Mouse (Mus musculus) midbrain, postnatal 0 days (tissue): ENCODE data around the gene Tmem53. TPM values are rescaled to one million over a fixed set of nuclear protein-coding genes. Genes with fewer than 3 reads are reported as not detected.
A peak's percentile ranks its signal among the peaks of the same experiment; 100 is the strongest.

Experiments
- ATAC-seq: fragments of 200-750 bp; cut with Nextera tagmentation; 2 replicates; pipeline ENCODE4 v1.8.0; 2017; ENCODE audit warnings: moderate number of reproducible peaks, mild to moderate bottlenecking, moderate TSS enrichment, moderate library complexity; ENCODE audit not compliant: low FRiP score
- DNase-seq: peaks from one replicate; pipeline ENCODE4 v3.0.0-alpha.2; 2015; ENCODE audit warnings: low spot score
- H3K27ac ChIP-seq: fragments of 300-500 bp; sonication (generic); 2 replicates; pipeline ENCODE4 v1.5.1; 2014; ENCODE audit warnings: low read depth, mild to moderate bottlenecking, low read length, mixed read lengths
- H3K27me3 ChIP-seq: fragments of 300-500 bp; sonication (generic); 2 replicates; pipeline ENCODE4 v1.6.1; 2014; ENCODE audit warnings: low read length, control low read depth, mixed read lengths; ENCODE audit not compliant: insufficient read depth
- H3K36me3 ChIP-seq: fragments of 300-500 bp; sonication (generic); 2 replicates; pipeline ENCODE4 v1.6.1; 2014; ENCODE audit warnings: low read length, control low read depth, mixed read lengths; ENCODE audit not compliant: insufficient read depth
- H3K4me1 ChIP-seq: fragments of 300-500 bp; sonication (generic); 2 replicates; pipeline ENCODE4 v1.6.1; 2014; ENCODE audit warnings: mild to moderate bottlenecking, control low read depth, antibody characterized with exemption, low read length, mixed read lengths; ENCODE audit not compliant: insufficient read depth
- H3K4me2 ChIP-seq: fragments of 300-500 bp; sonication (generic); 2 replicates; pipeline ENCODE4 v1.6.1; 2014; ENCODE audit warnings: low read depth, mild to moderate bottlenecking, low read length, mixed read lengths; ENCODE audit not compliant: poor library complexity, severe bottlenecking
- H3K4me3 ChIP-seq: fragments of 300-500 bp; sonication (generic); 2 replicates; pipeline ENCODE4 v1.5.1; 2014; ENCODE audit warnings: low read depth, mild to moderate bottlenecking, low read length, moderate library complexity
- H3K9ac ChIP-seq: fragments of 300-500 bp; sonication (generic); replicated peaks from 2 replicates; pipeline ENCODE4 v1.6.1; 2014; ENCODE audit warnings: mild to moderate bottlenecking, low read length, moderate library complexity, mixed read lengths; ENCODE audit not compliant: poor library complexity, severe bottlenecking
- H3K9me3 ChIP-seq: fragments of 300-500 bp; sonication (generic); 2 replicates; pipeline ENCODE4 v1.6.1; 2016; ENCODE audit warnings: low read length, control low read depth
- CTCF ChIP-seq: IDR thresholded peaks from 2 replicates; pipeline ENCODE4 v1.5.1; 2016; ENCODE audit warnings: antibody characterized with exemption, mild to moderate bottlenecking
- WGBS: fragments of 180-500 bp; shearing (Covaris S2); extraction: QIAGEN DNeasy Blood & Tissue Kit; methylation state at CpG from one replicate; pipeline ENCODE4 v1.1.7; 2014; 5-methylcytosine and 5-hydroxymethylcytosine counted together
- polyA plus RNA-seq: library from polyadenylated mRNA; unstranded; fragments of >200 nt; fragmentation: Nextera tagmentation; extraction: Ambion mirVana; gene quantifications from 2 replicates; pipeline ENCODE4 v1.2.1, GENCODE M21; 2015
- total RNA-seq: library from RNA; depleted of rRNA; stranded (reverse); fragments of >200 nt; gene quantifications from 2 replicates; pipeline ENCODE4 v1.2.3, GENCODE M21; 2014

The Tmem53 gene
- total and polyA plus RNA-seq, 2 experiments from 2014 or later = 7.6 to 9.7 TPM

- peak overlapping the region; percentile 73 for H3K4me2 ChIP-seq
Observed at GRCm38 (mm10) chr4:117288927-117289801, 37.4 kb downstream of the Tmem53 start.

DNA sequence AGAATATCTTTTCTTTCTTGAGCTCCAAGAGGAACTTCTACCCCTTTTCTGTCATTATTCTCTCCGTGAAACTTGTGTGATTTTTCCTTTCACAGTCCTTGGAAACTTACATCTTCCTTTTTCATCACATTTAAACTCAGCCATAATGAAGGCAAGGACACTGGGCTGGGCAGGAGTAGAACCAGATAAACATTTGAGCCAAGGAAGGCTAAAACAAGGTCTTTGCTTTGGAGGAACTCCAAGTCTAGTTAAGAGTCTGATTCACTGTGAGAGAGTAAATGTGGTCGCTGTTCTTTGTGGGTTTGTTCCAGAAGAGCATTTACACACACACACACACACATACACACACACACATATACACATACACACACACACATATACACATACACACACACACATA lies 39.9 kb downstream of the Tmem53 start:
- WGBS = 88% methylated on average over 2 of the region's 2 CpGs
- TF ChIP-seq CTCF = no peak
- H3K36me3 ChIP-seq = peaks cover 1% of the 10 kb centered on the region; the same call in 1 of the 2 replicates
- H3K4me3 ChIP-seq = no peak overlapping the region
- no peak overlapping the region for H3K4me2 ChIP-seq
- no peaks in the 10 kb centered on the region; the same call in 1 of the 2 replicates for H3K27me3 ChIP-seq
- ATAC-seq (no peak), DNase-seq (no peak)
- H3K4me1 ChIP-seq = no peaks in the 10 kb centered on the region
- H3K27ac ChIP-seq = no peak overlapping the region
- no peak overlapping the region for H3K9ac ChIP-seq
- H3K9me3 ChIP-seq = no peaks in the 10 kb centered on the region

More at GRCm38 (mm10) chr4:117288927-117289801, 37.4 kb downstream of the Tmem53 start:
- peaks cover 21% of the 10 kb centered on the region for H3K36me3 ChIP-seq
- H3K9ac ChIP-seq = peak overlapping the region; percentile 91
- ATAC-seq = peak; percentile 84
- H3K4me3 ChIP-seq = peak overlapping the region; percentile 66
- H3K27ac ChIP-seq = peak overlapping the region; percentile 86
- H3K4me1 ChIP-seq = 0 out of 2 replicates have a peak, but pooled peaks cover 5% of the 10 kb centered on the region
- peak; percentile 76 for DNase-seq
- under 1% methylated on average over 72 of the region's 80 CpGs for WGBS
- no peaks in the 10 kb centered on the region for H3K9me3 ChIP-seq
- no peak for TF ChIP-seq CTCF
- no peaks in the 10 kb centered on the region; the same call in 1 of the 2 replicates for H3K27me3 ChIP-seq

DNA sequence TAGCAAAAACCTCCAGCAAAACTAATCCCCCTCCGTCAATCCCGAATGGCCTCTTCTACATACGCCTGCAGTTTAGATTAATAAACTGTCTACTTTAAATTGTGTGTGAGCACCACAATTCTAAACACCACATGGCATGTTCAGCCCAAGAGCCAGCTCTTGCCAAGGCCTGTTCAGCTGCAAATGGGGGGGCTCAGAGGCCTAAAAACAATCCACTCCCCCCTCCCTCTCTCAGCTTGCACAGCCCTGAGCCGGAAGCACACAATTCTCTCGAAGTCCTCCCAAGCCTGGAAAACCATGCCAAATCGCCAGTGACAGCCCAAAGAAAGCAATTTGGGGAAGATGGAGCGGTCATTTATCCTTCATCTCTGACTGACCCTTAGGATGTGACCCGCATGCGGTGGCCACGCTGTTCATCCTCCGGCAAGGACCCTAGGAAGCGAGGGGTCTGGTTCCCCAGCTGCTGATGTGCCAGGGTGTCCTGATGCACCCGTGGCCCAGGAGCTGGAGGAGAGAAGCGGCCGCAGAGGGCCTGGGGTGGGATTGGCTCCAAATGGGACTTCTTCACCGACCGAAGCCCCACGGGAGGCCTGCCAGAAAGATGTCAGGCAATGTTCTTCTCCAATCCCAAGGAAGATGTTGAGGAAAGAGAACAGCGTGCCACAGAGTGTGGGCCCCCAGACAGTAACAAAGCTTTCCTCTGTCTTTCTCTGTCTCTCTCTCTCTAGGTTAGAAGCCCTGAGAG lies 45.3 kb downstream of the Tmem53 start:
- ATAC-seq = no peak
- Histone ChIP-seq H3K9ac (no peak overlapping the region; the same call in 1 of the 2 replicates), H3K9me3 (no peaks in the 10 kb centered on the region), H3K4me2 (no peak overlapping the region), H3K36me3 (no peaks in the 10 kb centered on the region), H3K27me3 (peaks cover 5% of the 10 kb centered on the region; the same call in 1 of the 2 replicates), H3K27ac (no peak overlapping the region), H3K4me1 (no peaks in the 10 kb centered on the region), H3K4me3 (no peak overlapping the region)
- DNase-seq = no peak
- TF ChIP-seq CTCF = no peak
- 55% methylated on average over 19 of the region's 19 CpGs for WGBS

- Histone ChIP-seq H3K36me3 (no peaks in the 10 kb centered on the region), H3K4me2 (no peak overlapping the region), H3K9me3 (no peaks in the 10 kb centered on the region), H3K9ac (no peak overlapping the region), H3K4me1 (no peaks in the 10 kb centered on the region), H3K27me3 (peaks cover 13% of the 10 kb centered on the region), H3K4me3 (no peak overlapping the region), H3K27ac (no peak overlapping the region)
- DNase-seq (no peak), ATAC-seq (no peak)
- WGBS = 81% methylated on average over 9 of the region's 9 CpGs
- no peak for TF ChIP-seq CTCF
Observed at GRCm38 (mm10) chr4:117297819-117298218, 46.1 kb downstream of the Tmem53 start.

GRCm38 (mm10) chr4:117299921-117300320 lies 48.2 kb downstream of the Tmem53 start:
- Histone ChIP-seq H3K4me3 (no peak overlapping the region), H3K36me3 (no peaks in the 10 kb centered on the region), H3K9ac (no peak overlapping the region), H3K27me3 (peaks cover 25% of the 10 kb centered on the region), H3K9me3 (no peaks in the 10 kb centered on the region), H3K4me2 (no peak overlapping the region), H3K4me1 (no peaks in the 10 kb centered on the region; the same call in 1 of the 2 replicates), H3K27ac (no peak overlapping the region)
- 68% methylated on average over 10 of the region's 10 CpGs for WGBS
- no peak for DNase-seq
- TF ChIP-seq CTCF = no peak
- ATAC-seq = no peak
